24 mouse cellular contexts compared by ENCODE assay signal in genomic region chr7:90221487-90221886, GRCm38 (mm10). TPM values are rescaled to one million over a fixed set of nuclear protein-coding genes. Genes with fewer than 3 reads are reported as not detected.
DNase-seq lines count a peak whose midpoint lies in the region; TF ChIP-seq lines count a peak whose summit lies in the region.
"Had no signal": no experiment of that assay in that cellular context is flagged by ENCODE, and none has a peak within 500 bp of the region (broad histone marks: within the 10 kb centered on the region; RNA-seq: fewer than 3 reads in every experiment).

No protein-coding gene starts in this region.

- in situ Hi-C loops in CH12.LX (cut with MboI; ENCODE audit: low pct_ligation_motif_present, low pct_unique_long_range_greater_than_20kb, low sequenced_read_pairs) (no loop called here), ES-E14 (cut with MboI; ENCODE audit: low sequenced_read_pairs in 2 of 2, unreplicated experiment in 2 of 2) (no loop called here)

- no peak for TF ChIP-seq CTCF in CH12.LX (conservative IDR thresholded peaks at IDR 0.05 in 1 of 2, IDR thresholded peaks at IDR 0.05 in 1 of 2; ENCODE audit: low read depth in 2 of 2, low read length in 2 of 2)

- dilution Hi-C loops in CH12.LX (cut with MboI; ENCODE audit: extremely low pct_ligation_motif_present, extremely low pct_unique_long_range_greater_than_20kb, low sequenced_read_pairs), result no loop called here

- no peaks in the 10 kb centered on the region for H3K79me2 ChIP-seq in CH12.LX (replicated peaks; ENCODE audit: control insufficient read depth, extremely low read depth, insufficient read depth, poor library complexity, severe bottlenecking)

- H3K4me1 ChIP-seq in CH12.LX (ENCODE audit: control insufficient read depth in 1 of 2, insufficient read depth in 2 of 2) (peaks cover 0 to 3% of the 10 kb centered on the region in 2 experiments; a peak in 1 of 4 replicates), ES-E14 (ENCODE audit: control insufficient read depth in 2 of 2, insufficient read depth in 2 of 2, low read length in 2 of 2, poor library complexity in 1 of 2) (no peaks in the 10 kb centered on the region)

- H3K27me3 ChIP-seq in CH12.LX (replicated peaks), result no peaks in the 10 kb centered on the region
- H3K27me3 ChIP-seq: Patski had no signal

- no peak overlapping the region for H3K27ac ChIP-seq in CH12.LX (ENCODE audit: insufficient read depth, low read depth)
- H3K27ac ChIP-seq in ES-E14 (ENCODE audit: insufficient read depth, low read depth, low read length, poor library complexity, severe bottlenecking), result no peak overlapping the region

- TF ChIP-seq EP300 in CH12.LX (IDR thresholded peaks at IDR 0.05; ENCODE audit: low read length), result no peak

- H3K36me3 ChIP-seq in CH12.LX (replicated peaks in 1 of 2; ENCODE audit: control insufficient read depth in 1 of 2, insufficient read depth in 1 of 2, low read length in 1 of 2), result no peaks in the 10 kb centered on the region
- no peaks in the 10 kb centered on the region for H3K36me3 ChIP-seq in ES-E14 (ENCODE audit: control insufficient read depth, insufficient read depth, low read length, poor library complexity, severe bottlenecking)
- H3K36me3 ChIP-seq: G1E had no signal

- no peak overlapping the region for H3K9ac ChIP-seq in CH12.LX (ENCODE audit: insufficient read depth, low read depth)
- H3K9ac ChIP-seq in ES-E14 (ENCODE audit: insufficient read depth, low read depth, low read length, poor library complexity, severe bottlenecking), result no peak overlapping the region

- no peak for TF ChIP-seq POLR2A in CH12.LX (IDR thresholded peaks at IDR 0.05; ENCODE audit: low read depth, low read length)

- H3K4me2 ChIP-seq in CH12.LX (ENCODE audit: insufficient read depth, low read depth, poor library complexity, severe bottlenecking), result no peak overlapping the region

- no peak overlapping the region for H3K4me3 ChIP-seq in CH12.LX (replicated peaks in 1 of 3; ENCODE audit: low read depth in 2 of 3, low read length in 2 of 3, poor library complexity in 1 of 3)
- H3K4me3 ChIP-seq in ES-E14 (ENCODE audit: insufficient read depth in 1 of 2, low read depth in 1 of 2, low read length in 2 of 2, poor library complexity in 1 of 2, severe bottlenecking in 1 of 2), result no peak overlapping the region

- no peak for DNase-seq in CH12.LX (ENCODE audit: extremely low read depth)
- no peak for DNase-seq in ES-E14 (ENCODE audit: low read depth, low spot score)
- no peak for DNase-seq in layer of hippocampus, adult 9-10 months (ENCODE audit: low spot score)
- DNase-seq in heart, adult 18-20 months, result no peak
- DNase-seq: adrenal gland, adult 2 months; adrenal gland, adult 8-10 months; adrenal gland, postnatal 10 days; adrenal gland, postnatal 14 days; adrenal gland, postnatal 25 days; adrenal gland, postnatal 36 days; B cell, adult 2 months; cerebellum, adult 11 months; cerebellum, adult 11-12 months; cerebellum, adult 18-20 months; cerebellum, adult 2 months; cerebellum, adult 8-10 months had no signal

- H3K9me3 ChIP-seq in CH12.LX (replicated peaks; ENCODE audit: low read length) (no peaks in the 10 kb centered on the region), ES-E14 (ENCODE audit: control insufficient read depth, insufficient read depth, low read depth, low read length) (no peaks in the 10 kb centered on the region)
- H3K9me3 ChIP-seq: G1E had no signal

- TF ChIP-seq RAD21 in CH12.LX (IDR thresholded peaks at IDR 0.05; ENCODE audit: low read depth, low read length), result no peak

TF ChIP-seq in CH12.LX, 34 proteins besides CTCF, POLR2A, EP300 and RAD21:
- peak; percentile 60 for TF ChIP-seq ZNF384 (IDR thresholded peaks at IDR 0.05; ENCODE audit: low read depth, low read length)
- TF ChIP-seq CHD2 (IDR thresholded peaks at IDR 0.05; ENCODE audit: low read length), result no peak
- no peak for TF ChIP-seq USF2 (conservative IDR thresholded peaks at IDR 0.05; ENCODE audit: low read depth, low read length)

TF ChIP-seq in ES-E14, 5 proteins besides CTCF, POLR2A, EP300 and RAD21:
- TF ChIP-seq ZNF384 (IDR thresholded peaks at IDR 0.05; ENCODE audit: low read depth, low read length) (peak; percentile 55), CHD2 (IDR thresholded peaks at IDR 0.05; ENCODE audit: low read depth, low read length) (no peak)

RNA-seq across cellular contexts. Expression of gene Ccdc83, which starts 44.1 kb away (rescaled TPM):
- total RNA-seq in CH12.LX (2012; rRNA removed) (not detected in 2 replicates), CH12.LX (2014; rRNA removed) (not detected in 2 replicates), ES-E14 (2012; rRNA removed) (0.31 and 0.42 TPM in 2 replicates)
- polyA plus RNA-seq in CH12.LX (2012; ENCODE audit: insufficient read length, low read depth), result not detected in 2 replicates
- total RNA-seq in heart, adult 18-20 months (2021), result not detected
- total RNA-seq: adrenal gland, adult 18-20 months; adrenal gland, adult 2 months; adrenal gland, adult 8-10 months; adrenal gland, postnatal 10 days; adrenal gland, postnatal 14 days; adrenal gland, postnatal 25 days; adrenal gland, postnatal 36 days; adrenal gland, postnatal 4 days; MEL had no signal
- polyA plus RNA-seq: adrenal gland, adult 2 months; brain, embryonic 14.5 days; C2C12; CD4-positive, CD25-positive, alpha-beta regulatory T cell, adult 4 months; cerebellum, adult 2 months; G1E; Patski had no signal
